Mouse (Mus musculus) spleen, postnatal 10 days (tissue): ENCODE results near the gene Rgs6.

ENCODE experiments used
- DNase-seq, 2 experiments: peaks; one replicate each; pipeline ENCODE4 v3.0.0; 2021 to 2022; ENCODE audit warnings: low spot score in 2 of 2

The Rgs6 gene

DNA sequence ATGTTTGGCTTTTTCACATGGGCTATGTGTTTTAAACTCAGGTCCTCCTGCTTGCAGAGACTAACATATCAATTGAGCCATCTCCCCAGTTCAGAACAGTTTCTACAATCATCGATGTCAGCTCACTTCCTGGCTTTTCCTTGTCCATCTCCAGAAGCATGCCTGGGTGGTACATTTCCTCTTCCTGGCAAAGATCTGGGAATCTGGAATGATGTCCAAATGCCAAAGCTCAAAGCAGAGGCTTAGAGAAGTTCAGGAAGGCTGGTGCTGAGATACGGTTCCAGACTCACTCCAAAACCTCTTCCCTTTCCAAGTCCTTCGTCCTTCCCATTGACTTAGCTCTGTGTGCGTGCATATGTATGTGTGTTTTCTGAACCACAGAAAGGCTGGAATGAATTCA lies 59.8 kb downstream of the Rgs6 start:
- no peak for DNase-seq

DNA sequence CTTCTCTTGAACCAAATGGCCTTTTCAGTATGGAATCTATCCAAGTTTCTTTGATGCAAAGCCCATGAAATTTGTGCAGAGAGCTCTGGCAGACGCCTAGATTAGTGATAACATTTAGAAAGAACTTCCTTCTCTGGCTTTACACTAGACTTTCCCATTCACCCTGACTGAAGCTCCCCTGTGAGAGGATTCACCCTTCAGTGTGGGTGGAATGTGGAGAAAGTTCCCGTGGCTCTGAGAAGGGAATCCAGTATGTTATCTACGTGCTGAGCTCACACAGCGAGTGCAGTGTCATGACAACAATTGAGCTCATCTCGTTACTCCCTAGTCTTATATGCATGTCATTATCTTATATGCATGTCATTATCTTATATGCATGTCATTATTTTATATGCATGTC lies 61.9 kb downstream of the Rgs6 start:
- no peak for DNase-seq

DNA sequence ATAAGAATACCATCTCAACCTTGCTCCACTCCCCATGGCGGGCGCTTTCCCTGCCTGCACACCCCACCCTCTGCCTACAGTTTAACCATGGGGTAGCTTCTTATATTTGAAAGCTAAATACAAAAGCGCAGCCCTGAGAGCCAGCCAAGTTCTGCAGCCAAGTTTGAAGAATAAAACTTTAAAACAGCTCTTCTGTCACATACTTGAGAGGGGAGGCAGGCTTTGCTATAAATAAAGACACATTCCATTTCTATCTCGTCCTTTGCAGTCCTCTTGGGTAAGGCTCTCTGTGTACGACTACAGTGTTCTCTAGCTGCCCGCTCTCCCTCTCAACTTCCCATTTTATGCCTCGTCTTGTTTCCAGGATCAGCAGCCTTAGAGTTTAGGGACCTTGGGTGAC lies 76.5 kb downstream of the Rgs6 start:
- no peak for DNase-seq

DNA sequence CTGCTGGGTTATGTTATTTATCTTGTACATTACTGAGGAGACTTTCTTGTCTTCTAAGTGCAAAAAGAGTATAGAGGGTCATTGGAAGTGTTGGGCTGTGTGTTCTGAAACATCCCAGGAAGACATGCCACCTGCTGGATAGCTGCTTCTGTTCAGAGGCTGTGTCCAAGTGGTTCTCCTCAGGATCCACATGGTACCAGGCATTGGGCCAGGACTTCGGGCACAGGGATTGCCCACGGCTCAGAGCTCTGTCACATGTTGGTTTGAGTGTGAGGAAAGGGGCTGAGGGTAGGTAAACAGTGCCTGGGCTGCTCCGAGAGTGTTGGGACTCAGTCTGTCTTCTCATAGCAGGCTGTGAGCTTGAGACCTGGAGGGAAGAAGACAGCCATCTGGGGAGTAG lies 79.3 kb downstream of the Rgs6 start:
- no peak for DNase-seq

DNA sequence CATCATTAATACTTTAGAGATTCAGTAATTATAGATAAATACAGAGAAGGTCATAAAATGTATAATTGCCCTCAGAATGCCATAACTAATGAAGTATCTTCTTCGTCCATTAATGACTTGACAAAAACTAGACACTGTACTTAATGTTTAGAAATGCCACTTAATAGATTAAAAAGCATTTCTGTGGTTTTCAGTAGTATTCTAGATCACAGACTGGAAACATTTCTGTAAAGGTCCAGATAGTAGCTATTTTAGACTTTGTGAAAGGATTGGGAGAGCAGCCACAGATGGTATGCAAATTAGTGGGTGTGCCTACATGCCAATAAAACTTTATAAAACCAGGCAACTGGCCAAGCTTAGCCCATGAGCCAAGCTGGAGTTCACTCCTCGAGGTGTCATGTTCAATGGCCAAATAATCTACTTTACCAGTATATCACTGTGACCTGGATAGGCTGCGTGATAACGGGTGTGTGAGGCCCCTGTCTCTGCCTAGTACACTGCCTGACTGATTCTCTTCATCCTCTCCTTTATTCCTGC lies 82.2 kb downstream of the Rgs6 start:
- DNase-seq, result no peak

DNA sequence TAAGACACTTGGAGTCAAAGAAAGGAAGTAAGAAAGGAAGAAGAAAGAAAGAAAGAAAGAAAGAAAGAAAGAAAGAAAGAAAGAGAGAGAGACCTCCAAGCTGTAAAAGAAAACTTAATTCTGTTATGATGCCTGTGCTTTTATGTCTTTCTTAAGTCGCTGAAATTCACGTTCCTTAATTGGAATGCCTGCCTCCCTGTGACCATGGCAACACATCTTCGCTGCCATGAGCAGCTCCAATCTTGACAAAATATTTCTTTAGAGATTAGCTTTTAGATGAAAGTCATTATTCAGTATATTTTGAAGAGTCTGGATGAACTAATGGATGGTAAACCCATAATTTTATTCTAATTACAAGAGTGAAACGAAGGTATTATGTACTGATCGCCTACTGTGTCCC lies 83.5 kb downstream of the Rgs6 start:
- no peak for DNase-seq

DNA sequence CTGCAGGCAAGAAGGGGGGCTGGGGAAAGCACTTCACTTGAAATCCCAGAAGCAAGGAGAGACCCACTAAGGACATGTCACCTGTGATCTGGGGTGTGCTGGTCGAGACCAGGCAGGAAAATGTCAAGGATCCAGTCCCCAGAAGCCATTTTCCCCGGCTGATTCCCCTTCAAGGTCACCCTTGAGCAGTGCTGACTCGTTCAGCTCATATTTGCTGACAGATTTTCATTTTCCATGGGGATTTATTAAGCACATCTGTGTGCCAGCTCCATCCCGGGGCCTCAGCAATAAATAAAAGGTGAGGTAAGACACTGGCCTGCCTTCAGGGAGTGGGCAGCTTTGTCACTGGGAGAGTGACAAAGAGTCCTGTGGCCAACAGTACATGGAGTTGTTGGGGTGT lies 87.0 kb downstream of the Rgs6 start:
- DNase-seq, result no peak

DNA sequence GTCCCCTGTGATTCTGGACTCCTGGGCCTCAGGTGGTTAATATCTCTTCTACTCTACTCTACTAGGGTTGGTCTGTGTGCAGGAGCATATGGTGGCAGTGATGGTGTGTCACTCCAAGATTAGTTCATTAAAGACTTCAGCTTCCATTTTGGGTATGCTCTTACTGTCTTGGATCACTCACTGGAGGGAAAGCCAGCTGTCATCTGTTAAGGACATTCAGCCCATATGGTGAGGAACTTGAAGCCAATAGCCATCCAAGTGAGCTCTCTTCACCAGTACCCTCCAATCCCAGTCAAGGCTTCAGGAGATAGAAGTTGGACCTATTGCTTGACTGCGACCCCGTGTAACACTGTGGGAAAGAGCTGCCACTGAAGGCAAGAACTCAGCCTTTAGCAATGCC lies 98.9 kb downstream of the Rgs6 start:
- DNase-seq, result no peak

DNA sequence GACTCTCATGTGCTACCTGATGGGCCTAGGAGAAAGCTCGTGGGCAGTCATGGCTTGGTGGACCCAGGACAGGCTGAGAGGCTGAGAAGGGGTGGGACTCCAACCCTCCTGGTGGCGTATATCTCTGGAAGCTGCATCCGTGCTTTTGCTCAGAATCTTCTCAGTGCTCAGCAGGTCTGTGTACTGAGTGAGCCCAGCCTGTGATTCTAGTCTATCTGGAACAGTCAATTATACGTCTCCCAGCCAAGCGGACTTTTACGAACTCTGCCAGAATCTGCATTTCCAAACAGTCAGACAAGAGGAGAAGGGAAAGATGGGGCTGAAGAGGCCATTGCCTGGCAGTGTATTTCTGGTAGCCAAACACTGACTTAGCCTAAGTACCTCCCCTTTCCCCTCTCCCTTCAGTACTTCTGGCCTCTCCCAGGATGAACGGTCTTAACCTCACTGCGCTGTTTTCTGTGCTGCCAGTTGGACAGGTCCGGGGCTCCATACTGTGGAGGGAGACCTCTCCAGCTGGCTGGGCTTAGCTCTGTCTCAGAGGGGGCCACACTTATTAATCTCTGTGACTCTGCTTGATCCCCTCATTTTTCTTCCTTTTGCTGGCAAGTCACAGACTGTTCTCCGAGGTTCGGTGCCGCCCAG lies 110.9 kb downstream of the Rgs6 start:
- no peak for DNase-seq

DNA sequence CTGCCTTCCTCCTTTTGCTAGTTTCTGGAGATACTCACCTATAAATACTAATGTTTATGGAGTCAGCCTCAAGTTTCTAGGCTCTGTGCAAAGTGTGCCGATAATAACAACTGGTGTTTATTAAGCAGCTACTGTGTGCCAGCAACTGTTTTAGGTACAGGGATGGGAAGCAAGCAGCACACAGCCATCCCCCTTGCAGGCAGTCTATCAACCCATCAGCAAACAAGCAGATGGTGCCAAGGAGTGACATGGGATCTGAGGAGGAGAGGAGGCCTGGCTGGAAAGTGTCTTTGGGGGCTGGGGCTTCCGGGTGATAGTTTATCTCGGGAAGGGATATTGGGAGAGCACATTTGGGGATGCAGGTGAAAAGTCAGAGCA lies 111.4 kb downstream of the Rgs6 start:
- no peak for DNase-seq

DNA sequence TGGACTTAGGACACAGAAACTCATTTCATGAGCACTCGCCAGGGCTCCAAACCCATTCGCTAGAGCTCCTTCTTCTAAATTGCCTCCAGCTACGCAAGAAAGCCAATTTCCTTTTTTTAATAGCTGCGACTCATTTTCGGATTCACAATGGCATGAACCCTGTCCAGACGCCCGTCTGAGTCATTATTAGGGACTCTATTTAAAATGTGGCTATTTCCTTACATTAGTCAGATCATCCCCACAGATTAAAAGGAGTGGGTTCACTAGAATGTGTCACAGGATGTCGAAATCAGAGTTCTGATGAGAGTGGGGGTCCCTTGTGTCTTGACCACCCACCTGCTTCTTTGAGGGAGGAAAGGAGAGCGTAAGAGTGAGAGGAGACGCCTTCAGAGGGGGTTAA lies 112.1 kb downstream of the Rgs6 start:
- DNase-seq, result no peak

DNA sequence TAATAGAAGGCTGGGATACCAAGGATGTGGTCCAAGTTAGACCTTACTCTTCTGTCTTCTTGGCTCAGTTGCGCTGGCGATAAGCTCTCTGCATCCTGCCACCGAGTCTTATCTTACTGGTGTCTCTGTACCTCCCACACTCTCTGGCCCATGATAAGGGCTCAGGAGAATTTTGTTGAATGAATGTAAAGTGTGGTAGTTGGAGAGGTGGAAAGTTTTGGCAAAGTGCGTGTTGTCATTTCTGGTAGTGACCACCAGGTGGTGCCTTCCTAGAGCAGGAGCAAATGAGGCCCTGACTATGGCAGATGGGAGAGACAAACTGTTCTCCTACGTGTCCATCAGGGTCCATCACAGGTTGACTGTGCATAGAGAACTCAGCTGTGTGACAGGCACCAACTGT lies 112.7 kb downstream of the Rgs6 start:
- peak; percentile 8 to 39 for DNase-seq

DNA sequence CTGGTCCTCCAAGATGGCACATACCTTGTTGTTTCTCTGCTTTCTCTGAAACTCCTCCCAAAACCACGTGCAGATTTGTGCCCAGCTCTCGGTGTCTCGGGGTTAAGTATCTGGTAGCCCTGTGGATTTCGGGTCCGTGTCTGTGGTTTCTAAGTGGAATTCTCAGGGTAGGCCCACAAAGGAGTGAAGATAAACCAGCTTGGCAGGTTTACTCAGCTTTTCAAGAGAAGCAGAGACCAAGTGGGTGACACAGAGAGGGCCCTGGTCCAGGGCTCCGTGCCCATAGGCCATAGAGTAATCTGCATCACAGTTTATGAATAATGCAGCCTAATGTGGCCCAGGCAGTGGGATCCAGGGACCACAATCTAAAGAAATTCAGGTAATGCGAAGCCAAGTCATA lies 113.3 kb downstream of the Rgs6 start:
- DNase-seq, result no peak

DNA sequence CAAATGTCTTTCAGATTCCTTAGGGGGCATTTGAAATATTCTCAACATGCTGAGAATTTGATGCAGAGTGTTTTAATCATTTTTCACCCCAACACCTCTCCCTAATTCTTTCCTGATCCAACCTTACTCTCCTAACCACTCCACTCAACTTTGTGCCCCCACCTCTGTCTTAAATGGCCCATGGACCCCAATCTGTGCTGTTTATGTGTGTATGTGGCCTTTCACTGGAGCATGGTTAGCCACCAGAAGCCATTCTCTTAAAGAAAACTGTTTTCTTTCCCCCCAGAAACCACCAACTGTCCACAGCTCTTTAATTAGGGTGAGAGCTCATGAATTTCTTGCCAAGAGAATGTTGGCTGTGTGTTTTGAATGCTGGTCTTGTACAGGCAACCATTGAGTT lies 122.3 kb downstream of the Rgs6 start:
- no peak for DNase-seq

DNA sequence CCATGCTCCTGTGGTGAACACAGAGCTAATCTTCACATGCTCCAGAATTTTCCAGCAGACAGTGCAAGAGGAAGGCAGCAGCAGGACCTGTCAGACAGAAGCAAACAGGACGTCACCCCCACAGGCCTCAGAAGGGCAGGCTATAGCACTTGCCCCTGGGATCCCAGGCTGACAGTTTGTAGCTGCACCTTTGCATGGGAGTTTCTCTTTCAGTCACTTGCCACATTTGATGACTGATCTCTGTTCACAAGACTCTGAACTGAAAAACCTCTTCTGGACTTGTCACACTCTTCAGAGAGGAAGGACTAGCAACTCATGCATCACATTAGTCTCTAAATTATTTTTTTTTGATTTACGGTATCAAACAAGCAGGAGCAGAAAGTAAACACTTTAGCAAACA lies 126.2 kb downstream of the Rgs6 start:
- DNase-seq, result no peak

DNA sequence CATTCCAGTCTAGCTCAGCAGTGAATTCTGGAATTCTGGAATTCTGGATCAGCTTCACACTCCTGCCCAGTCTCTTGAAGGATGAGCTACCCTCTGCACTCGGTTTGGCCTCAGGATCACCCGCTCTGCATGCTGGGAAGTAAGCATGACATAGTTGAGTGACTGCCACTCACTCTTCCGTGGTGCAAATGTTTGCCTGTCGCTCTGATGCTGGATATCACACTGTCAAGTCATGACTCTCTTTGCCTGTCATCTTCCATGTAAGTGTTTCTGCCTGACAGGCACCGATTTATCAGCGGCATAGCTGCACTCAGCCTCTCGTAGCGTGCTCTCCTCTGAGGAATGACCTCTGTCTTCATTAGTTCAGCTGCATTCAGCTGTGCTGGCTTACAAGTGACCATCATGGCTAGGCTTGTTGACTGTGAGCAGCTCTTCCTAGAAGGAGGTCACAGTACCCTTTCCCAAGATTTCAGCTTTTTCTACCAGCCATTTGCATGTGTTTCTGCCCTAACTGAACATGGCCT lies 135.0 kb downstream of the Rgs6 start:
- DNase-seq, result no peak

DNA sequence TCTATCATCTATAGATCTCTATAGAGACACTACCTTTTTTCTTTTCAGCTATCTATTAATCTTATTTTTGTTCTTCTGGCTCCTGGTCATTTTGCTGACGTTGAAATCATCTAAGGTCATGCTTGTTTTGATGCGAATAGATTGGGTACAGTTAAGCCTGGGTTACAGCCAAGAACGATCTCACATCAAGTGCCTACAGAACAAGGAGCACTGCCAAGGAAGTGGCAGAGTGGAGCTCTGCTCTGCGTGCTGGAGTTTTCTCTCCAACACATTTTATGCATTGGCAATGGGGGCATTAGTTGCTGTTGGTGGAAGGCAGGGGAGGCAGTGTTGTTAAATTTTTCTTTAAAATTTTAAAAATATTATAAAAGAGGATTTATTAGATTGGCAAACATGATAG lies 138.2 kb downstream of the Rgs6 start:
- DNase-seq, result no peak

DNA sequence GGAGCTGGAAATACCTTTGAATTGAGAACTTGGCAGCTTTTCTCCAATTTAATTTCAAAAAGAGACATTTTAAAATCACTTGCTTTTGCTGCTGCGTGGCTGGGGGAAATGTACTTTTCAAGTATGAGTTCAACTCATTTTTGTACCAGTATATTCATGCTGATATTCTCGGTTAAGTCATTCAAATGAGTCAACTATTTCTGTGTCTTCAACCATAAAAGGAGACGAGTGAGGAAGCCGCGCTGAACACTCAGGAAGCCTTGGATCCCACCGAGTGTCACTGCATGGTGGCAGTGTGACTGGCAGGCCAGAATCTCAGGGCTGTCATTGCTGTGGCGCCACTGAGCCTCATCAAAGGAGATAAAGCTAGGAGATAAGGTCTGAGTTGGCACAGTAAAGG lies 143.5 kb downstream of the Rgs6 start:
- no peak for DNase-seq

DNA sequence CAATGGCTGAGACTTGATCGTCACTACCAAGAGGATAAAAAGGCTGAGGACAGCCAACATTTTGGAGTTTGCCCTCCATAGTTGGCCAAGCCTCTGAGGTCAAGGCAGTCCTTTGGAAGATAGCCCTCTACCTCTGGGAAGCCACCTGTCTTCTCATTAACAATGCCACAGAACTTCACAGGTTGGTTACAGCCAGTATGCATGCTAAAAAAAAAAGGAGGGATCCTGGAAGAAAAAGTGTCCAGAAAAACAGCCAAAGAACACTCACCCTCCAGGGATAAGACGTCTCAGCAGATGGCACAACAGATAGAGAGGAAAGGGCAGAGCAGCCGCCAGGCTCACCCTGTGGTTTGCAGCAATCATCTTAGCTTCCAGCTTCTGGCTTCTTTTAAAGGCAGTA lies 154.9 kb downstream of the Rgs6 start:
- DNase-seq, result no peak

DNA sequence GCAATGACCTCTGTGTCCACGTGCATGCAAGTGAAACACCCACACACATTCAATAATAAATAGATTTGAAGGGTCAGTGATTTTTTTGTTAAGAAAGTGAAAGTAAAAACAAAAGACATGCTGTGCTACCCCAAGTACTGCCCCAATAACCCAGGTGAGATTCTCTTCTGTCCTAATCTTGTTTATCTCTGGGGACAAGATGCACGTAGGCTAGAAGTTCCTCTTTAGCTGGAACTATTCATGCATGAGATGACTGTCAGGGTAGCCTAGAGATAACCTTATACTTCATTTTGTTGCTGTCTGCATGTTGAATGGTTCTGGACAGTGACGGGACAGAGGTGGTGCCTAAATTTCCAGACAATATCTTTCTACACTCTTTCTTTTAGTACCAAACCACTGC lies 155.9 kb downstream of the Rgs6 start:
- DNase-seq, result no peak

DNA sequence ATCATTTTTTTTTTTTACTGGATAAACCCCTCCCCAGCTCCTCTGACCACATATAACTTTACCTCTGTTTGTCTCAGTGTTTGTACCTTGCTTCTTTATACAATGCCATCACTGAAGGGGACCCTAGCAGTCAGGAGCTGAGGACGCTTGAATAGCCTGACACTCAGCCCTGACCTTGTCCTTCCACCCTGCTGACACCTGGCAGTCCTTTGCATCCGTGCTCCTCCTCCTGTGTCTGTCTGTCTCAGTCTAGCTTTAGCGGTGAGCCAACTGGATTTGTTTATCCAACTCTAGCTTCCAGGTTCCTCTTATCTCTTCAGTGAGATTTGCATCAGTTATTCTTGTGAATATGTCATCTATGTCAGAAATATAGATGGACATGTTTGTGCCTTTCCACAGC lies 156.7 kb downstream of the Rgs6 start:
- no peak for DNase-seq

DNA sequence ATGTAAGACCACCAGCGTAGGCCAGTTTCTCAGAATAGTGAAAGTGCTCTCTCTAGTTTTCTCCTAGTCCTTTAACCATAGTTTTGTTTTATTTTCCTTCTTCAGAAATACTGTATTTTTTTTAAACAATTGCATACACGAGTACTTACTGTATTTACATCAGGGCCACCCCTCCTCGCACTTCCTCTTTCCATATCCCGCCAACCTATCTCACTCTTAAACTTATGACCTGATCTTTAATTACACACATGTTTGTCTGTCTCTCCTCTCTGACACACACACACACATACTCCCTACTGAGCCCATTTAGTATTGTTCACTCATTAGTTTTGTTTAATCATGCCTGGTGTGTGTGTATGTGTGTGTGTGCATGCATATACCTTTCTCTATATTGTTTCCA lies 159.0 kb downstream of the Rgs6 start:
- DNase-seq, result no peak

DNA sequence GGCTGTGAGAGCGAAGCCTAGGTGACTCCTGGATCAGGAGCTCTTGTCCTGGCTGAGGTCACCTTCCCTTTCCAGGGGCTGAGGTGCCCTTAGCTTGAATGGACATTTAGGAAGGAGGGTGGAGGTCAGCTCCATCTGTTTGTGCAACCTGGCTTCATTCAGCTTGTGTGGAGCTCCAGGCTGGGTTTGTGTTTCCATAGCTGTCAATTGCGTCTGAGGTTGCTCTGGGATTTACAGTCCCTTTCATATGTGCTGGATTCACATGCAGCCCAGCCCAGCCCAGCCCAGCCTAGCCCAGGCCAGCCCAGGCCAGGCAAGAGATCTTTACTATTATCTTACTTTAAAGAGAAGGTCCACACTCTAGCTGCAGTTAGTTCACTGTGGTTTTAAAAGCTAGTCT lies 163.8 kb downstream of the Rgs6 start:
- DNase-seq, result no peak

DNA sequence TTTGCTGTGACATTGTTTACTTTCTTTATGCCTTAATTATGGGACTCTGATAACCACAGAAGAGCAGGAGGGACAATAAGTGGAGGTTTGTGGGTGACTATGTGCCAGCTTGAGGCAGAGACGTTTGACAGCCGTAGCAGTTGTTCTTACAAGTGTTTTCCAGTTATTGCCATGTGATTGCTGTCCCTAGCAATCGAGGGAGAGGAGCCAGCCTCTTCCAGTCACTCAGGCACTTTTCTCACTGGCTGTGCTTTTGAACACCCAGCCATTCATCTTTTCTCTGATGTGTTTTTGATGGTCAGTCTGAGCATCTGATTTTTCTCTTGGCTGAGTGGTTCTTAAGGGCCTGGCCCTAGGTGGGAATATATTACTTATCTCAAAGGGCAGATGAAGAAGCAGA lies 166.4 kb downstream of the Rgs6 start:
- no peak for DNase-seq
